Mouse (Mus musculus) lung, embryonic 14.5 days (tissue): ENCODE data around the gene Enox1. TPM values are rescaled to one million over a fixed set of nuclear protein-coding genes. Genes with fewer than 3 reads are reported as not detected.
"Not testable (repeated sequence)": the region's sequence is repeated elsewhere in the genome, so short reads cannot be mapped to it uniquely, and the experiment has no call there.

Experiments used
- ATAC-seq: fragments of 200-750 bp; cut with Nextera tagmentation; 2 replicates; pipeline ENCODE4 v1.8.0; 2017; ENCODE audit warnings: mild to moderate bottlenecking, moderate TSS enrichment, moderate library complexity; ENCODE audit not compliant: insufficient read depth
- DNase-seq: peaks from one replicate; pipeline ENCODE4 v3.0.0-alpha.2; 2015
- H3K27ac ChIP-seq: fragments of 300-500 bp; sonication (generic); 2 replicates; pipeline ENCODE4 v1.5.1; 2014; ENCODE audit warnings: low read depth, mild to moderate bottlenecking, moderate library complexity
- H3K27me3 ChIP-seq: fragments of 300-500 bp; sonication (generic); 2 replicates; pipeline ENCODE4 v1.6.1; 2014; ENCODE audit warnings: low read length, control low read depth; ENCODE audit not compliant: insufficient read depth
- H3K36me3 ChIP-seq: fragments of 300-500 bp; sonication (generic); 2 replicates; pipeline ENCODE4 v1.6.1; 2014; ENCODE audit warnings: control low read depth; ENCODE audit not compliant: insufficient read depth
- H3K4me1 ChIP-seq: fragments of 300-500 bp; sonication (generic); 2 replicates; pipeline ENCODE4 v1.6.1; 2014; ENCODE audit warnings: antibody characterized with exemption, control low read depth; ENCODE audit not compliant: insufficient read depth
- H3K4me2 ChIP-seq: fragments of 300-500 bp; sonication (generic); 2 replicates; pipeline ENCODE4 v1.6.1; 2014; ENCODE audit warnings: mild to moderate bottlenecking
- H3K4me3 ChIP-seq: fragments of 300-500 bp; sonication (generic); 2 replicates; pipeline ENCODE4 v1.5.1; 2014; ENCODE audit warnings: low read depth, low read length
- H3K9ac ChIP-seq: fragments of 300-500 bp; sonication (generic); 2 replicates; pipeline ENCODE4 v1.6.1; 2014
- H3K9me3 ChIP-seq: fragments of 300-500 bp; sonication (generic); 2 replicates; pipeline ENCODE4 v1.6.1; 2016; ENCODE audit warnings: low read depth, low read length, control low read depth
- CTCF ChIP-seq: IDR thresholded peaks from 2 replicates; pipeline ENCODE4 v1.5.1; 2016; ENCODE audit warnings: antibody characterized with exemption, low read depth
- WGBS: fragments of 180-500 bp; shearing (Covaris S2); extraction: QIAGEN DNeasy Blood & Tissue Kit; methylation state at CpG from one replicate; pipeline ENCODE4 v1.1.7; 2014; 5-methylcytosine and 5-hydroxymethylcytosine counted together
- polyA plus RNA-seq: library from polyadenylated mRNA; unstranded; fragments of >200 nt; fragmentation: Nextera tagmentation; extraction: Ambion mirVana; gene quantifications from 2 replicates; pipeline ENCODE4 v1.2.1, GENCODE M21; 2014

The Enox1 gene
- polyA plus RNA-seq, 1 experiment from 2014 or later = 2.8 TPM

GRCm38 (mm10) chr14:77529201-77529600 is 372.6 kb downstream of the Enox1 start:
- H3K4me2 ChIP-seq = no peak overlapping the region
- no peak for TF ChIP-seq CTCF
- no peak overlapping the region for H3K27ac ChIP-seq
- no peak overlapping the region for H3K4me3 ChIP-seq
- 85% methylated on average over 9 of the region's 9 CpGs for WGBS
- no peak for DNase-seq
- no peak overlapping the region for H3K9ac ChIP-seq
- no peaks in the 10 kb centered on the region for H3K4me1 ChIP-seq
- no peak for ATAC-seq
- no peaks in the 10 kb centered on the region for H3K9me3 ChIP-seq
- H3K27me3 ChIP-seq = no peaks in the 10 kb centered on the region
- no peaks in the 10 kb centered on the region for H3K36me3 ChIP-seq

GRCm38 (mm10) chr14:77529621-77530020 is 373.1 kb downstream of the Enox1 start:
- H3K9me3 ChIP-seq = no peaks in the 10 kb centered on the region
- no peak for DNase-seq
- no peak for TF ChIP-seq CTCF
- no peak overlapping the region for H3K27ac ChIP-seq
- H3K4me3 ChIP-seq = no peak overlapping the region
- H3K4me2 ChIP-seq = no peak overlapping the region
- no peak for ATAC-seq
- WGBS = 83% methylated on average over 5 of the region's 5 CpGs
- no peaks in the 10 kb centered on the region for H3K36me3 ChIP-seq
- H3K4me1 ChIP-seq = no peaks in the 10 kb centered on the region
- no peaks in the 10 kb centered on the region for H3K27me3 ChIP-seq
- H3K9ac ChIP-seq = no peak overlapping the region

GRCm38 (mm10) chr14:77533638-77534037 is 377.1 kb downstream of the Enox1 start:
- Histone ChIP-seq H3K4me1 (no peaks in the 10 kb centered on the region), H3K9ac (no peak overlapping the region), H3K4me2 (no peak overlapping the region), H3K27ac (no peak overlapping the region), H3K4me3 (no peak overlapping the region), H3K36me3 (no peaks in the 10 kb centered on the region), H3K9me3 (no peaks in the 10 kb centered on the region), H3K27me3 (no peaks in the 10 kb centered on the region)
- DNase-seq (no peak), ATAC-seq (no peak)
- WGBS = 74% methylated on average over 5 of the region's 5 CpGs
- no peak for TF ChIP-seq CTCF

GRCm38 (mm10) chr14:77534120-77534519 is 377.6 kb downstream of the Enox1 start:
- no peaks in the 10 kb centered on the region for H3K27me3 ChIP-seq
- WGBS = 90% methylated on average over 7 of the region's 7 CpGs
- no peaks in the 10 kb centered on the region for H3K36me3 ChIP-seq
- no peak for TF ChIP-seq CTCF
- no peak overlapping the region for H3K9ac ChIP-seq
- H3K27ac ChIP-seq = no peak overlapping the region
- no peak overlapping the region for H3K4me3 ChIP-seq
- no peak overlapping the region for H3K4me2 ChIP-seq
- no peak for DNase-seq
- H3K9me3 ChIP-seq = no peaks in the 10 kb centered on the region
- ATAC-seq = no peak
- no peaks in the 10 kb centered on the region for H3K4me1 ChIP-seq

GRCm38 (mm10) chr14:77536592-77536991 is 380.0 kb downstream of the Enox1 start:
- TF ChIP-seq CTCF = no peak

GRCm38 (mm10) chr14:77539563-77539962 is 383.0 kb downstream of the Enox1 start:
- not testable (repeated sequence) for ATAC-seq, H3K4me1 ChIP-seq, H3K27ac ChIP-seq, H3K27me3 ChIP-seq, H3K4me3 ChIP-seq, H3K9me3 ChIP-seq, H3K4me2 ChIP-seq, H3K36me3 ChIP-seq, DNase-seq, H3K9ac ChIP-seq
- 61% methylated on average over 21 of the region's 21 CpGs for WGBS

More at GRCm38 (mm10) chr14:77536592-77536991, 380.0 kb downstream of the Enox1 start:
- DNase-seq (no peak), ATAC-seq (no peak)
- H3K4me3 ChIP-seq = no peak overlapping the region
- H3K27me3 ChIP-seq = no peaks in the 10 kb centered on the region
- no peak overlapping the region for H3K9ac ChIP-seq
- H3K4me2 ChIP-seq = no peak overlapping the region
- no peaks in the 10 kb centered on the region for H3K36me3 ChIP-seq
- no peak overlapping the region for H3K27ac ChIP-seq
- WGBS = 75% methylated on average over 2 of the region's 2 CpGs
- H3K9me3 ChIP-seq = no peaks in the 10 kb centered on the region
- no peaks in the 10 kb centered on the region for H3K4me1 ChIP-seq

GRCm38 (mm10) chr14:77541925-77542324 is 385.4 kb downstream of the Enox1 start:
- Histone ChIP-seq H3K4me1 (no peaks in the 10 kb centered on the region), H3K4me2 (no peak overlapping the region), H3K27ac (no peak overlapping the region), H3K27me3 (no peaks in the 10 kb centered on the region), H3K9ac (no peak overlapping the region), H3K36me3 (no peaks in the 10 kb centered on the region), H3K4me3 (no peak overlapping the region), H3K9me3 (no peaks in the 10 kb centered on the region)
- DNase-seq = no peak
- no peak; the same call in 1 of the 2 replicates for TF ChIP-seq CTCF
- 81% methylated on average over 7 of the region's 7 CpGs for WGBS
- no peak for ATAC-seq
